Mouse (Mus musculus): ENCODE results near the gene Rita1. TPM values are rescaled to one million over a fixed set of nuclear protein-coding genes. Genes with fewer than 3 reads are reported as not detected.

Gene Rita1
- polyA plus RNA-seq, 1 experiment from 2014 or later: 9.6 TPM

GRCm38 (mm10) chr5:120560616-120561311, 51.6 kb downstream of the Rita1 start:
- H3K9me3 ChIP-seq: no peaks in the 10 kb centered on the region
- H3K27ac ChIP-seq (replicated peaks): peak overlapping the region; percentile 45; the same call in 1 of the 2 replicates
- H3K4me1 ChIP-seq: peaks cover 58% of the 10 kb centered on the region
- 28% methylated on average over 16 of the region's 16 CpGs for WGBS
- H3K9ac ChIP-seq: peak overlapping the region; percentile 52
- ATAC-seq (ENCODE audit: extremely low read depth, insufficient number of reproducible peaks, low FRiP score, low TSS enrichment): no peak
- H3K4me3 ChIP-seq: peak overlapping the region; percentile 13; the same call in 1 of the 2 replicates
- H3K27me3 ChIP-seq (replicated peaks): no peaks in the 10 kb centered on the region
- H3K4me2 ChIP-seq: peak overlapping the region; percentile 52
- peaks cover 18% of the 10 kb centered on the region for H3K36me3 ChIP-seq

DNA sequence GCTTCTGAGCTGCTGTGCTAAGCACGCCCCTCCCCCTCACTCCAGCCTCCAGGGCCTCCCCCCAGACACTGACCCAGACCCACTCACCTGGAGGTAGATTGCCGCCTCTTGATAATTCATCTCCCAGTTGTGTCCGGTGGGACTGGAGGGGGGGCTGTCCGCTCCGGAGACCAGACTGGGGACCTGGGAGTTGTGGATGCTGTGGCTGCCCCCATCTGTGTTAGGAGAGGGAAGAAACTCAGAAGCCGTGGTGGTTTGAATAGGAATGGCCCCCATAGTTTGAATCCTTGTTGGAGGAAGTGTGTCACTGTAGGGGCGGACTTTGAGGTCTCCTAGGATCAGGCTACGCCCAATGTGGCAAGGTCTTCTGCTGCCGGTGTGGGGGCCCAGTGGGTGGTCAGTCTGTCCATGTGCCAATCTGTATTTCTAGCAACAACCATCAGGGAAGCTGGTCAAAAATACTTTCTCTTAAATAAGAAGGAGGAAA, 52.2 kb downstream of the Rita1 start:
- peaks cover 52% of the 10 kb centered on the region for H3K4me1 ChIP-seq
- H3K9ac ChIP-seq: peak overlapping the region; percentile 52
- no peak for ATAC-seq (ENCODE audit: extremely low read depth, insufficient number of reproducible peaks, low FRiP score, low TSS enrichment)
- no peaks in the 10 kb centered on the region for H3K27me3 ChIP-seq (replicated peaks)
- 75% methylated on average over 9 of the region's 9 CpGs for WGBS
- H3K9me3 ChIP-seq: no peaks in the 10 kb centered on the region
- peaks cover 24% of the 10 kb centered on the region for H3K36me3 ChIP-seq
- H3K4me3 ChIP-seq: no peak overlapping the region
- H3K27ac ChIP-seq (replicated peaks): peak overlapping the region; percentile 45; the same call in 1 of the 2 replicates
- H3K4me2 ChIP-seq: peak overlapping the region; percentile 52; the same call in 1 of the 2 replicates

GRCm38 (mm10) chr5:120558762-120559161, 53.6 kb downstream of the Rita1 start:
- ATAC-seq (ENCODE audit: extremely low read depth, insufficient number of reproducible peaks, low FRiP score, low TSS enrichment): no peak
- Histone ChIP-seq H3K4me1 (peaks cover 42% of the 10 kb centered on the region), H3K4me2 (no peak overlapping the region), H3K4me3 (no peak overlapping the region), H3K27ac (replicated peaks) (no peak overlapping the region), H3K27me3 (replicated peaks) (no peaks in the 10 kb centered on the region), H3K9me3 (no peaks in the 10 kb centered on the region), H3K9ac (no peak overlapping the region; the same call in 1 of the 2 replicates), H3K36me3 (peaks cover 36% of the 10 kb centered on the region)
- 52% methylated on average over 14 of the region's 14 CpGs for WGBS

- Histone ChIP-seq H3K9ac (no peak overlapping the region), H3K27ac (replicated peaks) (no peak overlapping the region), H3K9me3 (no peaks in the 10 kb centered on the region), H3K4me3 (no peak overlapping the region), H3K27me3 (replicated peaks) (no peaks in the 10 kb centered on the region), H3K4me1 (peaks cover 35% of the 10 kb centered on the region), H3K4me2 (no peak overlapping the region), H3K36me3 (peaks cover 43% of the 10 kb centered on the region)
- ATAC-seq (ENCODE audit: extremely low read depth, insufficient number of reproducible peaks, low FRiP score, low TSS enrichment): no peak
- 76% methylated on average over 8 of the region's 8 CpGs for WGBS
These were observed 54.3 kb downstream of the Rita1 start for GRCm38 (mm10) chr5:120558041-120558440.

DNA sequence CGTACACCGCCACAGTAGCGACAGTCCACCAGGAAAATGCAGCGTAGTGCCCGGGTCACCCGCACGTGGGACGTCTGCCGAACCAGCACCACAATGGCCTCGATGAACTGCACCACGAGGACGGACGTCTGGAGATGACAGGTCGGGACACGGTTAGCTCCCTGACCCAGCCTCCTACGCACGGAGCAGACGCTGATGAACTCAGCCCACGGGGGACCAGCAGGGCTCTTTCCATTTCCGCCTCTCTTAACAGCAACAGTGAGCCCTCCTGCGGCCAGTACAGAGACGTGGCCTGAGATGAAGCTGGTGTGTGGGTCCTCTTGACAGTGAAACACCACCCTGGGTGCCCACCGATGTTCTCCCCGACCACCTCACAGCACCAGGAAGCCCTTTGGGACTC, 56.5 kb downstream of the Rita1 start:
- Histone ChIP-seq H3K9ac (no peak overlapping the region), H3K27ac (replicated peaks) (no peak overlapping the region), H3K4me1 (peaks cover 24% of the 10 kb centered on the region), H3K27me3 (replicated peaks) (no peaks in the 10 kb centered on the region), H3K4me3 (no peak overlapping the region), H3K36me3 (peaks cover 65% of the 10 kb centered on the region), H3K4me2 (no peak overlapping the region), H3K9me3 (no peaks in the 10 kb centered on the region)
- no peak for ATAC-seq (ENCODE audit: extremely low read depth, insufficient number of reproducible peaks, low FRiP score, low TSS enrichment)
- WGBS: 84% methylated on average over 24 of the region's 24 CpGs

- Histone ChIP-seq H3K9ac (no peak overlapping the region), H3K4me3 (no peak overlapping the region), H3K4me1 (peaks cover 5% of the 10 kb centered on the region), H3K27me3 (replicated peaks) (no peaks in the 10 kb centered on the region), H3K9me3 (no peaks in the 10 kb centered on the region), H3K36me3 (peaks cover 72% of the 10 kb centered on the region), H3K27ac (replicated peaks) (no peak overlapping the region), H3K4me2 (no peak overlapping the region)
- 94% methylated on average over 5 of the region's 5 CpGs for WGBS
- ATAC-seq (ENCODE audit: extremely low read depth, insufficient number of reproducible peaks, low FRiP score, low TSS enrichment): no peak
These were observed 61.7 kb downstream of the Rita1 start for GRCm38 (mm10) chr5:120550673-120551072.

GRCm38 (mm10) chr5:120550137-120550536, 62.3 kb downstream of the Rita1 start:
- 72% methylated on average over 5 of the region's 5 CpGs for WGBS
- no peak overlapping the region for H3K27ac ChIP-seq (replicated peaks)
- peaks cover 5% of the 10 kb centered on the region for H3K4me1 ChIP-seq
- H3K27me3 ChIP-seq (replicated peaks): no peaks in the 10 kb centered on the region
- H3K4me2 ChIP-seq: no peak overlapping the region
- no peak for ATAC-seq (ENCODE audit: extremely low read depth, insufficient number of reproducible peaks, low FRiP score, low TSS enrichment)
- no peak overlapping the region for H3K9ac ChIP-seq
- H3K9me3 ChIP-seq: no peaks in the 10 kb centered on the region
- H3K4me3 ChIP-seq: no peak overlapping the region
- H3K36me3 ChIP-seq: peaks cover 68% of the 10 kb centered on the region

DNA sequence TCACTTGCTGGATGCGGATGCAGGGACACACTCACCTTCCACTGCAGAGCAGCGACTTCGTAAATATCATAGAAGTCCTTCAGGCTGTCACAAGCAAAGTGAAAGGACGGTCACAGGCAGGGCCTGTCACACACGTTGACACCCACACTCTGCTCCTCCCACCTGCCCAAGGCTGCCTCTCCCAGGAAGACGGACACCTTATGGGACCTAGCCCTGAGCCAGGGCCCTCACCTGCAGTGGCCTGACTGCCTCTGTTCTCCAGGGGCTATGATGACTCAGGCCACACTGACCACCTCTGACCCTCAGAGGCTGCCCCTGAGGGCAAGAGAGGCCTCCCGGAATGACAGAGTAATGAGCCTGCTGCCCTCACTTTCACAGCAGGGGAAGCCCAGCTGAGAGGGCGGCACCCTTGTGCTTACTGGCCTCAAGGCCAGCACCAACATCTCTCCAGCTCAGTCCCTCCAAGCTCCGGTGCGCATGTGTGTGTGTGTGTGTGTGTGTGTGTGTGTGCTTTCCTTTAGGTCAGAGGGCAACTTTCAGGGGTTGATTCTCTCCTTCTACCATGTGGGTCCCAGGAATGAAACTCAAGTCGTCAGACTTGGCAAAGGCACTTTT, 64.0 kb downstream of the Rita1 start:
- Histone ChIP-seq H3K4me1 (peaks cover 5% of the 10 kb centered on the region), H3K27ac (replicated peaks) (no peak overlapping the region), H3K36me3 (peaks cover 70% of the 10 kb centered on the region), H3K4me3 (no peak overlapping the region), H3K9me3 (no peaks in the 10 kb centered on the region), H3K27me3 (replicated peaks) (no peaks in the 10 kb centered on the region), H3K9ac (no peak overlapping the region), H3K4me2 (no peak overlapping the region)
- ATAC-seq (ENCODE audit: extremely low read depth, insufficient number of reproducible peaks, low FRiP score, low TSS enrichment): no peak
- 63% methylated on average over 11 of the region's 11 CpGs for WGBS

Other genes with a start within 250 kb of the Rita1 start
- gene Lhx5, start 180.9 kb downstream of the Rita1 start, polyA plus RNA-seq (2015; fragmentation: Nextera tagmentation; extraction: Ambion mirVana): not detected in 2 replicates
- gene Sdsl, start 139.8 kb downstream of the Rita1 start, polyA plus RNA-seq (2015; fragmentation: Nextera tagmentation; extraction: Ambion mirVana): 10.9 and 11.3 TPM in 2 replicates
- 0.25 TPM in 1 of 2 replicates, not detected in the other for gene Sds, start 136.1 kb downstream of the Rita1 start, polyA plus RNA-seq (2015; fragmentation: Nextera tagmentation; extraction: Ambion mirVana)
- 41.5 and 46.1 TPM in 2 replicates for gene Plbd2, start 109.0 kb downstream of the Rita1 start, polyA plus RNA-seq (2015; fragmentation: Nextera tagmentation; extraction: Ambion mirVana)
- 4.5 and 4.6 TPM in 2 replicates for gene Slc8b1, start 101.4 kb downstream of the Rita1 start, polyA plus RNA-seq (2015; fragmentation: Nextera tagmentation; extraction: Ambion mirVana)
- gene Tpcn1, start 23.9 kb downstream of the Rita1 start, polyA plus RNA-seq (2015; fragmentation: Nextera tagmentation; extraction: Ambion mirVana): 14.9 and 16.1 TPM in 2 replicates
- 0.27 and 0.44 TPM in 2 replicates for gene Iqcd, start 23.6 kb downstream of the Rita1 start, polyA plus RNA-seq (2015; fragmentation: Nextera tagmentation; extraction: Ambion mirVana)
- gene Ddx54, start 150 bp upstream of the Rita1 start, polyA plus RNA-seq (2015; fragmentation: Nextera tagmentation; extraction: Ambion mirVana): 29.6 and 29.7 TPM in 2 replicates
- gene Cfap73, start 21.6 kb upstream of the Rita1 start, polyA plus RNA-seq (2015; fragmentation: Nextera tagmentation; extraction: Ambion mirVana): not detected in 2 replicates
- 0.13 and 0.37 TPM in 2 replicates for gene Rasal1, start 36.2 kb upstream of the Rita1 start, polyA plus RNA-seq (2015; fragmentation: Nextera tagmentation; extraction: Ambion mirVana)
- gene Dtx1, start 99.3 kb upstream of the Rita1 start, polyA plus RNA-seq (2015; fragmentation: Nextera tagmentation; extraction: Ambion mirVana): 0.74 and 0.84 TPM in 2 replicates
- 0.24 and 0.32 TPM in 2 replicates for gene Oas2, start 137.3 kb upstream of the Rita1 start, polyA plus RNA-seq (2015; fragmentation: Nextera tagmentation; extraction: Ambion mirVana)
- 0.18 and 0.37 TPM in 2 replicates for gene Oas3, start 165.1 kb upstream of the Rita1 start, polyA plus RNA-seq (2015; fragmentation: Nextera tagmentation; extraction: Ambion mirVana)
- gene Oas1e, start 182.9 kb upstream of the Rita1 start, polyA plus RNA-seq (2015; fragmentation: Nextera tagmentation; extraction: Ambion mirVana): not detected in 2 replicates
- gene Oas1c, start 199.9 kb upstream of the Rita1 start, polyA plus RNA-seq (2015; fragmentation: Nextera tagmentation; extraction: Ambion mirVana): 0.29 and 0.55 TPM in 2 replicates
- gene Oas1f, start 234.8 kb upstream of the Rita1 start, polyA plus RNA-seq (2015; fragmentation: Nextera tagmentation; extraction: Ambion mirVana): not detected in 2 replicates
- gene Oas1h, start 248.8 kb upstream of the Rita1 start, polyA plus RNA-seq (2015; fragmentation: Nextera tagmentation; extraction: Ambion mirVana): not detected in 2 replicates

Data from heart, embryonic 13.5 days (tissue).